Mouse (Mus musculus): ENCODE measurements around the gene Fbxo22. TPM values are rescaled to one million over a fixed set of nuclear protein-coding genes. Genes with fewer than 3 reads are reported as not detected.
"Not testable (repeated sequence)": the region's sequence is repeated elsewhere in the genome, so short reads cannot be mapped to it uniquely, and the experiment has no call there.

The Fbxo22 gene
- 42.4 and 44.7 TPM in 2 replicates for total RNA-seq (2015)
- total RNA-seq (2017), result 41.0 and 49.4 TPM in 2 replicates

DNA sequence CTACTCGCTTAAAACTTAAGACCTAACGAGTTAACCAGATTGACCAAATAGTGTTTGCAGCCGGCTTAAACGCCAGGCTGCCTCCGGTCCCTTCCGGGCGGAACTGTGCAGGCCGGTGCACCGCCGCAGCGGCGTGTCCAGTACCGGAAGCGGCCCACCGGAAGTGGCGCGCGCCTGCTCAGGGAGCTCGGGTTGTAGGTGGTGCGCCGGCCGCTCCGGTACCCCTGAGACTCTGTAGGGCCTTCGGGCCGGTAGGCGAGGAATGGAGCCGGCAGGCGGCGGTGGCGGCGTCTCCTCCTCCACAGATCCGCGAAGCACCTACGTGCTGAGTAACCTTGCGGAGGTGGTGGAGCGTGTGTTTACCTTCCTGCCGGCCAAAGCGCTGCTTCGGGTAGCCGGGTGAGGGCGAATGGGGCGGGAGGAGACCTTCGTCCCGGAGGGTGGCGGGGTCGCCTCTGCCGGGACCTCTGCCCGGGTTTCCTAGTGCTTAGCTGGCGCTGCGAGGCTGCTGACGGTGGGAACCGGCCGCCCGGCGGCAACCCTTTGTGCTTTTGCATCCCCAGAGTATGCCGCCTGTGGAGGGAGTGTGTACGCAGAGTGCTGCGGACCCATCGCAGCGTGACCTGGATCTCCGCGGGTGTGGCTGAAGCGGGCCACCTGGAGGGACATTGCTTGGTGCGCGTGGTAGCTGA is at the start of gene Fbxo22:
TSS of gene Fbxo22 (plus strand) at position 136 of the 692 bp plus-strand sequence.
- peak; percentile 96 for ATAC-seq (ENCODE audit: poor library complexity, severe bottlenecking)

DNA sequence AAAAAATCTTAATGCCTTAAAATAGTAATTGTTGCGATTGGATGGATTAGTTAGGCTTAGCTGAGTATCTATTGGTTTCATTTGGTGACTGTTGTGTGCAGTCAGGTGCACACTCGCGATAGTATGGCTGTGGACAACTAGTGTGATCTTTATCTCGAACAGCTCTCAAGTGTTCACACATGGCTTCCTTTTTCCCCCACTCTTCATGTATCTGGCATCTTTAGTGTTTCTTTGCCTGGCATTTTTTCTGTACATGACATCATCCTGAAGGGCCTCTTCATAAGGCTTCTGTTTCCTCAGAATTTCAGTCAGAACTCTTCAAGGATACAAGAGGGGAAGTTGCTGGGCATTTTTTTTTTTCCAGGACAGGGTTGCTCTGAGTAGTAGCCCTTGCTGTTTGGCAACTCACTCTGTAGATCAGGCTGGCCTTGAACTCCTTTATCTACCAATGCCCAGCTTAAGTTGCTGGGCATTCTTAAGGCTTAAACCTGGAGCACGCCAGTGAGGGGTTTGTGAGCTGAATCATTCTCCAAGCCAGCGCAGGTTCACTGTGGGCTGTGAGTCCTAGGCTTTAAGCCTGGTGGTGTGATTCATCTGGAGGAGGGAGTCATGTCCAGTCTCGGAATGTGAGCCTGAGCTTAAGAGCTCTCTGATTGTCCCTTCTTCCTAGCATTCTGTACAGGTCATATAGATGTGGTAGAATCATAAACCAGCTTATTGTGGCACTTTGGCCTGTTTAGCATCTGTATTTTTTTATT is 37.9 kb upstream of the Fbxo22 start:
- ATAC-seq (ENCODE audit: poor library complexity, severe bottlenecking), result no peak

DNA sequence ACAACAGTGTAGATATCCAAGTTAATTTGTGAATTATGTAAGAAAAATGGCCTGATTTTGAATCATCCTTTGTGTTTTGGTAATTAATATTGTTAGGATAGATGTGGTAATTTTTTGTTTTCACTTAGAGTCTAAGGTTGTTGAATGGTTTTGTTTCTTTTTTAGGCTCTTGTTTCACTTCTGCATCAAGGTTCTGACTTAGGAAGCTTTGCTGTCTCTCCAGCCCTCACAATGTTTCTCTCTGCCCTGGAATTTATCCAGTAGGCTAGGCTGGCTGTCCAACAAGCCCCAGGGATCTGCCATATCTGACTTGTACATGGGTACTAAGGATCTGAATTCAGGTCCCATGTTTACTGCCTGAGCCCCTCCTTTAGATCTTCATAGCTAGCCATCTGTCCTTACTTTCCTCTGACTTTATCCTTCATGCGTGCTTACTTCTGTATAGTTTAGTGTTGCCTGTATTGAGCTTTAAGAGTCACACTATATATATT is 36.5 kb upstream of the Fbxo22 start:
- peak; percentile 51 for ATAC-seq (ENCODE audit: poor library complexity, severe bottlenecking)

DNA sequence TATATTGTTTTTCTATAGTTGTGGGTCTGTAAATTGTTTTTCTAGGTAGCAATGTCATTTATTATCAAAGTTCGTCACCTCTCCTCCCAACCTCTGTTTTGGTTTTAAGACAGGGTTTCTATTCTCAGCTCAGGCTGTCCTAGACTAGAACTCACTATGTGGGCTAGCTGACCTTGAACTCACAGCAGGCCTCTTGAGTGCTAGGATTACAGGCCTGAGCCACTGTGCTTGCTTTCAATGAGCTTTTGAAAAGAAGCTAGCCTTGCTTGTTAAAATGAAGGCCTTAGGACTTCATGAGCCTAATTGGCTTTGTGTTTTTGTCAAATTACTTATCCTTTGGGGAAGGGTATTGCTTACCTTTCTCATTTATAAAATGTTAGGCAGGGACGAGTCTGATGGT is 34.5 kb upstream of the Fbxo22 start:
- no peak for ATAC-seq (ENCODE audit: poor library complexity, severe bottlenecking)

DNA sequence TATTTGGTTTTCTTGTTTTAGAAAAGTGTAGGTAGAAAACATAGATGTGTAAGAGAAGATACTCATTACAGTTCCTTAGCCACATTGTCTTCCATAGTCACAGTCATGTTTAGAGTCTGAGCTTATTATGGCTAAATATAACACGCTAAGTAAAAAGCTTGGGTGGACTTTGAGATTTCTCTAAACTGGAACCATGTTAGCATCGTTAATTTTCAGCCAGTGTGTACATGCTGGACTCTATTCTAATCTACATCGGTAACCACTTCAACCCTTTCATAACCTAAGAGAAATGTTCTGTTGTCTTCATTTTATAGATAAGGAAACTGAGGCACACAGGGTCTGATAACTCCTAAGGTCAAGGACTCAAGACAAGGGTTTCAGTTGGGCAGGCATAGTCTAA is 12.8 kb upstream of the Fbxo22 start:
- ATAC-seq (ENCODE audit: poor library complexity, severe bottlenecking), result no peak

DNA sequence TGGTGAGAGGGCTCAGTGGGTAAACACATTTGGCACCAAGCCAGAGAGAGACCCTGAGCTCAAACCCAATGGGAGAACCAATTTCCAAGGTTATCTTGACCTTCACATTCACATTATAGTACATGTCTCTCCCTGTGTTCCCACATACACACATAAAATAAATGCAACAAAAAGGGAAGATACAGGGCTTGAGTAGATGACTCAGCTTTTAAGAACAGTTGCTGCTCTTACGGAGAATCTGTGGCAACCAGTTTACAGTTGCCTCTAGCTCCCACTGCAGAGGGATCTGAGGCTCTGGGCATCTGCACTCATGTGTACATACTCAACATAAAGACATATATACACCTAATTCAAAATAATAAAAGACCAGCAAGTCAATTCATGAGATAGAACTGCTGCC is 10.5 kb upstream of the Fbxo22 start:
- no peak for ATAC-seq (ENCODE audit: poor library complexity, severe bottlenecking)

DNA sequence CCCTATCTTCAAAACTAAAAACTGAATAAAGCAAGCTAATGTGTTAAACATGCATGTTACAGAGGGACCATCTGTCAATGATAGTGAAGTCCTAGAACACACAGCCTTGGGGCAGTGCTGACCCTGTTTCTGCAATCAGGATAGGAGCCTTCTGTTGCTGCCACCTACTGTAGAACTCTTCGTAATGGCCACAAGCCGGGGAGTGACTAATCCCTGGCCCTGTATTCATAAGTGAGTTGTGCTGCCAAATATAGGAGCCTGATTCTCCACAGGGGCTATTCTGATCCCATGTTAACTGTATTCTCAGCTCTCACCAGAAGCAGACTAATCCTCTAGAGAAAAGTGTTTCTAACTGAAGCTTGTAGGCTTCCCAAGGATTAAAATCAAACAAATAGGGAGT is 9.4 kb upstream of the Fbxo22 start:
- no peak for ATAC-seq (ENCODE audit: poor library complexity, severe bottlenecking)

DNA sequence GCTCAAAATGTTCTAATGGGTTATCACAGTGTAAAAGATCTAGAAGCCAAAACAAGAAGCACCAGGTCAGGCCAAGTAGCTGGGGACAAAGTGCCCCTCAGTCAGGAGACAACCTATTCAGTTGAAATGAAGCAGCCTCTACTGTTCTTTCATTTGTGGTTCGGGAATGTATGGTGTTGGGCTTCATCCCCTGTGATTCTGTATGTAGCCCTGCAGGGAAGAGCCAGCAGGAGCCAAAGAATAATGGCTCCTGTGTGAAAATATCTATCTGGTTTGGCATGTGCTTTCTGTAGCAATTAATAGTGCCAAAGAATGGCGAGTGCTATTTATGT is 301 bp upstream of the Fbxo22 start:
- peak; percentile 13 for ATAC-seq (ENCODE audit: poor library complexity, severe bottlenecking)

DNA sequence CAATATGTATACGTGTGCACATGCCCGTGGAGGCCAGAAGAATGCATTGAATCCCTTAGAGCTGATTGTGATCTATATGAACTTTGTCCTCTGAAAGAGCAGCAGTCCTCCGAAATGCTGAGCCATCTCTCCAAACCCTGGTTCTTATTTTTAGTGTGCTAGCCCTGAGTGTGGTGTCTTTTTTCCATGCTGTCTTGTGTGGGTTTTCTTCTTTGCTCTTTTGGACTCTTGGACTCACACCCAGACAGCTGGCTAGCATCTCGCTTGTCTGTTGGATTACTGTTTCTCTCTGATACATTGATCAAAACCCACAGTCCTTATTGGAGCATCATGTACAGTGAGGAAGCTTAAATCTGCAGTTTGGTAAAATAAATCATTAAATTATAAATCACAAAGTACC is 2.9 kb downstream of the Fbxo22 start:
- no peak for ATAC-seq (ENCODE audit: poor library complexity, severe bottlenecking)

DNA sequence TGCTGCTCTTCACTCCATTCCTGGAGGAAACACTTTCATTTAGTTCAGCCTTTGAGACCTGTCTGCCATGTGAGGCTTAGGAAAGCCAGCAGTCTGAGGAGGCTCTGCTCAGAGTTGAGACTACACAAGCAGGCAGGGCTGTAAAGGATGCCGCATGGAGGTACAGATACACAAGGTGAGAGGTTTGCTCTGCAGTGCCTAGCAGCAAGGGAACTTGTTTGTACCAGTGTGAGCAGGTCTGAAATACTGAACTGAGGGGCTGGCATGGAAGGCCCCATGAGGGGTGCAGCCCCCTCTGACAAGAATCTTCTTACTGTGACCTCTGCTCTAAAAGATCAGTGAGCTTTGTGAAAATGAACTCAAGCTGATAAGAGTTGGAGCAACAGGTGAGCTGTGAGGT is 4.7 kb downstream of the Fbxo22 start:
- ATAC-seq (ENCODE audit: poor library complexity, severe bottlenecking), result no peak

DNA sequence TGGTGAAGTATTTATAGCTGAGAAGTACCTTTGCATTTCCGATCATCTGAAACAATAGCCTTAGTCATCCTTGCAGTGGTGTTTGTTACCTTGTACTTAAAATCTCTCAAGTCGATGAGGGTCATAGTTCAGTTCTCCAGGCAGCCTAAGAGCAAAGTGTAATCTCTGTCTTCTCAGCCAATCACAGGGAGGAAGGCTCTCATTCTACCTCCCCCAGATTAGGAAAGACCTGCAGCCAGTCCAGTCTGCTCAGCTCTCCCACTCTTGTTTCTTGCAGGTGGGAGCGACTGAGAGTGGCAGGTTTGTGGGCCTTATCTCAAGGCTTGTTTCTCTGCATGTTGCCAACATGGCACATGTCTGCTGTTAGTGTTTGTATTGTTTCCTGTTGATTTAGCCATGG is 6.3 kb downstream of the Fbxo22 start:
- no peak for ATAC-seq (ENCODE audit: poor library complexity, severe bottlenecking)

DNA sequence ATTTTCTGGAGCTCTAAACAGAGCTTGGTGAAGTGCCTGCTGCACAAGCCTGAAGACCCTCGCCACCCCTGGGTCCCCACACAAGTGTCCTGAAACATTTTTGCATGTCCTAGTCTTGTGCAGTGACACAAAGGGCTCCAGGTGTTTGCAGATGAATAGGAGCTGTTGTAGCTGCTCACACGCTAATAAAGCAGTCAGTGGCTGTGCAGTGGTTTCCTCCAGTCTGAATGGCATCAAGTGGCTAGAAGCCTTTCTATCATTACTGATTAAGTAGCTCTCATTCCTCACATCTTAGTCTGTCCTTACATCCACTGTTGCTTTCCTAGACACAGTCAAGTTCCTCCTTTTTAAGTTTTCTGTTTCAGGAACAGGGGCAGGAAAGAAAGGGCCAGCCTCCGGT is 6.9 kb downstream of the Fbxo22 start:
- no peak for ATAC-seq (ENCODE audit: poor library complexity, severe bottlenecking)

DNA sequence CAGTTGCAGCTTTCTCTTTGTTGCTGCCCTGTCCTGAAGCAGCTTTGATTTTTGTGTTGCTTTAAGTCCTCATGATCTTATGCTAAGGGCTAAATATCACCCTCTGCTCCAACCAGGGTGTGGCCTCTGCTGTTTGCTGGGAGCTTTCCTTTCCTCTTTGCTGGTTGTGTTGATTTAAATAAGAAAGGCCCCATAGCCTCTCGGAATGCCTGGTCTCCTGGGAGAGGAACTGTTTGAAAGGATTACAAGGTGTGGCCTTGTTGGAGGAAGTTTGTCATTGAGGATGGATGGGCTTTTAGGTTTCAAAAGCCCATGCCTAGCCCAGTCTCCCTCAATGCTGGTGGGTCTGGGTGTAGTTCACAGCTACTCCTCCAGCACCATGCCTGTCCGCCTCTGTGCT is 7.4 kb downstream of the Fbxo22 start:
- no peak for ATAC-seq (ENCODE audit: poor library complexity, severe bottlenecking)

DNA sequence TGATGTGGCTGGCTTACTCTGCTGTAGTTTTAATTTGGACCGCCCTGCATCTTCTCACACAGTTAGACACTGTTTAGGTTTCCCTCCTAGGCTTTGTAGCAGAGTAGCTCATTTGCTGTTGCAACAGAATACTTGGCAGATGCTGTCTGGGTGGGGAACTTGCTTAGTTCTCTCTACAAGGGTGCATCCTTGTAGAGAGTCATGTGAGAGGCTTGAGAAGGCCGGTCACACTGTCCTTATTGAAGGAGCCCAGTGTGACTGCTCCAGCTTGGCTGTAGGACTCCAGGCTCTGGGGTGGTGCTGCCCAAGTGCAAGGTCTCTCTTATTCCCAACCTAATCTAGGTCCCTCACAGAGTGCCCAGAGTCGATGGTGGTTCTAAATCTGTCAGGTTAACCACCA is 8.7 kb downstream of the Fbxo22 start:
- no peak for ATAC-seq (ENCODE audit: poor library complexity, severe bottlenecking)

DNA sequence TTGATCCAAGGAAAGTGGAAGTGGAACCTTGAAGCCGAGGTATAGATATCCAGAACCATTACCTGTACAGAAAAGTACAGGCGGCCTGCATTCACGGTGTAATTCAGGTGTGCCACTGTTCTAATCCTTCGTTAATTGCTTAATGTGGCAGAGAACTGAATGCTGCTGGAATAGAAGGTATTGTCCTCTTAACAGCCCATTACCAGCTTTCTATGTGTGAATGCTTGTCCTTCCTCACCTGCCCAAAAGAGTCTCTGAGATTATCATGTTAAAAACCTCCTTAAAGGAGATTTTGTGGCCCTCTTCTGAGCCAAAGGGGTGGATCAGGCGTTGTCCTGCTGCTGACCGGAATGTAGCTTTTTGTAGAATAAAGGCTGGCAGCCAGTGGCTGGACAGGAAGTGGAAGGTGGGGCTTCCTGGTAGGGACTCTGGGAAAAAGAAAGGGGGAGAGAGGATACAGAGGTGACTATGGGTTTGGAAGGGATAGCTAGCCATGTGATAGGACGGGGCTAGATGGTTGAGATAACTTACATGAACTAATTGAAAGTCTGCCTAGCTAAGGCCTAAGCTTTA is 16.5 kb downstream of the Fbxo22 start:
- no peak for ATAC-seq (ENCODE audit: poor library complexity, severe bottlenecking)

DNA sequence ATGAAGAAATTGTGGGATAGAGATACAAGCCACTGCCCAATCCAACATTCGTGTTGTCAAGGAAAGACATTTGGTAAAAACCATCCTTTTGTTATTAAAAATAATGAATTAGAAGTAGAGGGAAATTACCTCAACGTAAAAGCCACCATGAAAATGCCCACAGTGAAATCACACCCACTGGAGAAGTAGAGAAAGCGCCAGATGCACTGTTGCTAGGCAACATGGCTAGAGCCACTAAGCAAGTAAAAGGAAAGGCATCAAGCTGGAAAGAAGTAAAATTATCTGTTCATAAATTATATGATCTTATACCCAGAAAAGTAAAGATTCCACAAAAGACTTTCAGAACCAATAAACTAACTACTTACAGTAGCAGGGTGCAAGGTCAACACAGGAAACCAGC is 17.5 kb downstream of the Fbxo22 start:
- ATAC-seq (ENCODE audit: poor library complexity, severe bottlenecking), result no peak

DNA sequence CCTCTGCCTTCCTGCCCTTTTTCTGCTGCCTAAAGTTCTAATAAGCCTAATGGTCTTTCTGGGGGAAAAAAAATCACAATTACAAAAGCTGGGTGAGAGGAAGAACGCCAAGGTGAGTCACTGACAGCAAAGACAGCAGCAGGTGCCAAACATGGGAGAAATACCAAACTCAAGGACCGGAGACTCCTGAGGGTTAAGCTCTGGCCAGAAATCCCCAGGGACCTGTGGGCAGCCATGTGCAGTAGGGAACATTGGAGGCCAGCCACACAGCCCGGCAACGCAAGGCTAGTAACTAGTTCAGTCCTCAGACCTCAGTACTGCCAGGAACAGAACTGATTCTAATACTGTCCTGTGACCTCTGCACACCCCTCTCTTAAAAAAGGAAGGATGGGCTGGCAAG is 19.4 kb downstream of the Fbxo22 start:
- no peak for ATAC-seq (ENCODE audit: poor library complexity, severe bottlenecking)

DNA sequence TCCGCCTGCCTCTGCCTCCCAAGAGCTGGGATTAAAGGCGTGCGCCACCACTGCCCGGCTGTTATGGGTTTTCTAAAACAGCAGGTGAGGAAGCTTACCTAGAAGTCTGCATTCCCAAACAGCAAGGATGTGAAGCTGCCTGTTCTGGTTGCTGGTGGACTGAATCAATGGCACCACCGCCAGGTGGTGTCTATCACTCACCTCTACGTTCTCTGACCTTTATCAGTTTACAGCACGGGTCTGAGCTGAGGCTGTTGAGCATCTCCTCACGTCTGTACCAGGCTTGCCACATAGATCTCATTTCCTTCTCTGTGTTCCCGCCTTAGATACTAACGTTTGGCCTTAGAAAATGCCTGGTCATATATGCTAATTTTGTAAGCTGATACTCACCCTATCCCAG is 20.3 kb downstream of the Fbxo22 start:
- no peak for ATAC-seq (ENCODE audit: poor library complexity, severe bottlenecking)

DNA sequence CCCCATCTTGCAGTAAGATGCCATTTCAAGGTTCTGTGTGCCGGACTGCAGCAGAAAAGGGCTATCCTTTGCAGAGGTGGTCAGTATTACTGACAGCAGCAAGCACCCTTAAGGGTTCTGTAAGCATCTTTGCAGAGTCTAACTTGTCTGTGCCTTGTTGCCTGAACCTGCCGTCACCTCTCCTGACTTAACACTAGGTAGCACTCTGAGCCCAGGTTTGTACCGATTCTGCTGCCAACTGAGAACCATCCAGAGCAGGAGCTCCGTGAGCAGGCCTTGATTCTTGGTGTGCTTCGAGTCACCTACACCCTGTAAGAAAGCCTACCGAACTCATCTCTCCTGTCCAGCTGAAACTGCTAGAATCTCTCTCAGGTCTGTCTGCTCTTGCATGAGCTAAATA is 22.8 kb downstream of the Fbxo22 start:
- ATAC-seq (ENCODE audit: poor library complexity, severe bottlenecking), result 0 out of 2 replicates have a peak, but pooled peaks have one; percentile 24

DNA sequence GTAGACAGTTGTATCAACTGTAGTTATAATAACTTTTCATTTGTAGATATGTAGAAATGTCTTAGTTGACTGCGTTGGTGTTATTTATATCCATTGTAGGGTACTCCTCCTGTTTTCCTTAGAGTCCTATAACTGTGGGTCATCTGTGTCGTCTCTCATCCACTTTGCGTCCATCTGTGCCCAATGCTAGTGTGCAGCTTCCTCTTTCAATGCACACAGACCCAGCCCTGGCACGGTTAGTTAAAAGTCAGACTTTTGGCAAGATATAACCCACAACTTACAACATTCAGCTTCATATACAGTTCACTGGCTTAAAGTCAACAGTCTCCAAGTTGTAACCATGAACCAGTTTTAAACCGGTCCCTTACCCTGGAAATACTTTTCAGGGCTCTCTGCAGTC is 23.4 kb downstream of the Fbxo22 start:
- ATAC-seq (ENCODE audit: poor library complexity, severe bottlenecking), result peak; percentile 79

DNA sequence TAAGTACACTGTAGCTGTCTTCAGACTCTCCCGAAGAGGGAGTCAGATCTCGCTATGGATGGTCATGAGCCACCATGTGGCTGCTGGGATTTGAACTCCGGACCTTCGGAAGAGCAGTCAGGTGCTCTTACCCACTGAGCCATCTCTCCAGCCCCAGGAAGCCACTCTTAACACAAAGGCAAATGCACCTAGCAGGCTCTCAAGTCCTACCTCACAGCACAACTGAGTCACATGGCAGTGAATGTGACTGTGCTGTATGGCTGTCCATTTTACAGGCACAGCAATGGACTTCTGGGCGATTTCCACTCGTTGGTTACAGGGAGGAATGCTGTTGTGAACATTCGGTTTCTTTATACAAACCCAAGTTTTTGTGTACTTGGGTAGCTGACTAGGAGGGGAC is 23.9 kb downstream of the Fbxo22 start:
- no peak for ATAC-seq (ENCODE audit: poor library complexity, severe bottlenecking)

DNA sequence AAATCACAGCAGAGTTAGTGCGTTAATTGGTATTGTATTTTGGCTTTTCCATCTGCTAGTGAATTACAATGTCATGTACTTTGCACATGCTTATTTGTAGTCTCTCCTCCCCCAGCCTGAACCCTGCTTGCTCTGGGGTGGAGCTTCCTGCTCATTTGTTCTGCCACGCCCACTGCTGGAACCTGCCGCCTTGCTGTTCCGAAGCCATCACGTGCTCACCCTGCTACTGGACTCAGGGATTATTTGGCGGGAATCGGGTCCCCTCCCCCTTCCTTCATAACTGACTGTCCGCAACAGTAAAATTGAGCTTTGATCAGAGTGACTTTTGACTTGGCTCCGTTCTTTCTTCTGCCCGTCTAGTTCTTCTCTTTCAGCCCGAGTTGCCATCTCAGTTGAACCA is 24.4 kb downstream of the Fbxo22 start:
- ATAC-seq (ENCODE audit: poor library complexity, severe bottlenecking), result not testable (repeated sequence)
